Mouse (Mus musculus): Measurements from ENCODE around the gene Tldc1. TPM values are rescaled to one million over a fixed set of nuclear protein-coding genes. Genes with fewer than 3 reads are reported as not detected.
A peak's percentile ranks its signal among the peaks of the same experiment; 100 is the strongest.

Gene Tldc1
- polyA plus RNA-seq, 1 experiment from 2014 or later: 17.8 TPM

DNA sequence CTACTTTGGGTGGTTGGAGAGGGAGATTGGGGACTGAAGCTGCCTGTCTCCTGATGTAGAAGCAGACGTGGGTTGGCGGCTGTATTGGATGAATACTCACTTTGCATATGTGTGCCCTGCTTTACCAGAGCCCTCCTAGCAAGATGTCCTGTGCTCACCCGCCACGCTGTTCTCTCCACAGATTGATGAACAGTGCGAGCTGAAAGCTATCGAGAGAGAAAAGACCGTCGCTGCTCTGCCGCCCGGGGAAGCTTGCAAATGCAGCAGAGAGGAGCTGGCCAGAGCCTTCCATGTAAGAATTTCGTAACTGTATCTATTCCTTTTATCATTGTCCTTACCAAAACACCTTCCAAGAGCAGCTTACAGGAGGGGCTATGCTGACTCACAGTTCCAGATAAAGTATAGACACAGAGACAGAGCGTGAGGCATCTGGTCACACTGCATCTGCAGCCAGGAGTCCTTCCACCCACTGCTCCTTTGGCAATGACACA lies 59.2 kb downstream of the Tldc1 start:
- WGBS: 67% methylated on average over 12 of the region's 12 CpGs

GRCm38 (mm10) chr8:119717765-119718164 lies 60.5 kb downstream of the Tldc1 start:
- H3K9me3 ChIP-seq (ENCODE audit: control insufficient read depth, low read length): no peaks in the 10 kb centered on the region
- H3K4me3 ChIP-seq (ENCODE audit: low read length): no peak overlapping the region
- H3K27ac ChIP-seq (ENCODE audit: low read length): no peak overlapping the region
- H3K36me3 ChIP-seq (ENCODE audit: control insufficient read depth, insufficient read depth, low read length): no peaks in the 10 kb centered on the region
- no peak overlapping the region for H3K9ac ChIP-seq (ENCODE audit: low read depth, low read length)
- ATAC-seq: no peak
- H3K27me3 ChIP-seq (replicated peaks; ENCODE audit: control insufficient read depth, insufficient read depth, low read length): no peaks in the 10 kb centered on the region
- H3K4me1 ChIP-seq (ENCODE audit: control insufficient read depth, insufficient read depth, low read length): peaks cover 19% of the 10 kb centered on the region
- H3K4me2 ChIP-seq (ENCODE audit: low read depth, low read length): no peak overlapping the region
- WGBS: 63% methylated on average over 9 of the region's 9 CpGs

More for the DNA sequence above, 59.2 kb downstream of the Tldc1 start:
- Histone ChIP-seq H3K27me3 (replicated peaks; ENCODE audit: control insufficient read depth, insufficient read depth, low read length) (no peaks in the 10 kb centered on the region), H3K4me2 (ENCODE audit: low read depth, low read length) (no peak overlapping the region), H3K27ac (ENCODE audit: low read length) (no peak overlapping the region), H3K4me3 (ENCODE audit: low read length) (no peak overlapping the region), H3K36me3 (ENCODE audit: control insufficient read depth, insufficient read depth, low read length) (no peaks in the 10 kb centered on the region), H3K9ac (ENCODE audit: low read depth, low read length) (no peak overlapping the region), H3K9me3 (ENCODE audit: control insufficient read depth, low read length) (no peaks in the 10 kb centered on the region), H3K4me1 (ENCODE audit: control insufficient read depth, insufficient read depth, low read length) (peaks cover 19% of the 10 kb centered on the region)
- no peak for ATAC-seq

DNA sequence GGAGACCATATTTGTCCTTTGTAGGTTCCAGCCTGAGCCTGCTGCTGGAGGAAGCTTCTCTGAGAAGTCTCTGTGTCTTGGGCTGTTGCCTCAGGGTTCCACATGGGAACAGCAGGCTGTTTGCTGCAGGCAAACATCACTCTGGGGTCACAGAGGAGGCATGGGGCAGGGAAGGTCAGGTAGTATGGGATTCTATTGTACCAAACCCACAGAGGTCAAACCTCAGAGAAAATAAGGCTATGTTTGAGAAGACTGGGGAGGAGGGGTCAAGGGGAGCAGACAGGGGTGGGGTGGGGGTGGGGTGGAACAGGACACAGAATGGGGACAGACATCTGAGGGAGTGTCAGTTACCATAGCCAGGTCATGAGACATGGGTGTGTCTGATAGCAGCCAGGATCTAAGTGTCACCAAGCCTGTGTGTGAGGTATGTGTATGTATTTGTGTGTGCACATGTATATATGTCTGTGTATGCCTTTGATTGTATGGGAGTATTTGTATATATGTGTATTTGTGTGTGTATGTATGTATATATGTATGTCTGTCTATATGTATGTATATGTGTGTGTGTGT lies 61.4 kb downstream of the Tldc1 start:
- H3K4me1 ChIP-seq (ENCODE audit: control insufficient read depth, insufficient read depth, low read length): peaks cover 19% of the 10 kb centered on the region
- ATAC-seq: peak; percentile 39
- no peak overlapping the region for H3K4me3 ChIP-seq (ENCODE audit: low read length)
- H3K4me2 ChIP-seq (ENCODE audit: low read depth, low read length): no peak overlapping the region
- no peaks in the 10 kb centered on the region for H3K36me3 ChIP-seq (ENCODE audit: control insufficient read depth, insufficient read depth, low read length)
- no peaks in the 10 kb centered on the region for H3K27me3 ChIP-seq (replicated peaks; ENCODE audit: control insufficient read depth, insufficient read depth, low read length)
- H3K27ac ChIP-seq (ENCODE audit: low read length): peak overlapping the region; percentile 51; the same call in 1 of the 2 replicates
- H3K9me3 ChIP-seq (ENCODE audit: control insufficient read depth, low read length): no peaks in the 10 kb centered on the region
- no peak overlapping the region for H3K9ac ChIP-seq (ENCODE audit: low read depth, low read length)

- peak overlapping the region; percentile 20 for H3K4me2 ChIP-seq (ENCODE audit: low read depth, low read length)
- H3K9me3 ChIP-seq (ENCODE audit: control insufficient read depth, low read length): no peaks in the 10 kb centered on the region
- H3K27ac ChIP-seq (ENCODE audit: low read length): peak overlapping the region; percentile 83
- H3K27me3 ChIP-seq (replicated peaks; ENCODE audit: control insufficient read depth, insufficient read depth, low read length): no peaks in the 10 kb centered on the region
- no peaks in the 10 kb centered on the region for H3K36me3 ChIP-seq (ENCODE audit: control insufficient read depth, insufficient read depth, low read length)
- peak overlapping the region; percentile 11; the same call in 1 of the 2 replicates for H3K9ac ChIP-seq (ENCODE audit: low read depth, low read length)
- 37% methylated on average over 12 of the region's 12 CpGs for WGBS
- ATAC-seq: peak; percentile 90
- H3K4me3 ChIP-seq (ENCODE audit: low read length): no peak overlapping the region
- peaks cover 19% of the 10 kb centered on the region for H3K4me1 ChIP-seq (ENCODE audit: control insufficient read depth, insufficient read depth, low read length)
Measured at GRCm38 (mm10) chr8:119715221-119715620, 63.0 kb downstream of the Tldc1 start.

- H3K27me3 ChIP-seq (replicated peaks; ENCODE audit: control insufficient read depth, insufficient read depth, low read length): no peaks in the 10 kb centered on the region
- no peak overlapping the region for H3K9ac ChIP-seq (ENCODE audit: low read depth, low read length)
- no peak overlapping the region for H3K4me3 ChIP-seq (ENCODE audit: low read length)
- no peaks in the 10 kb centered on the region for H3K9me3 ChIP-seq (ENCODE audit: control insufficient read depth, low read length)
- 86% methylated on average over 5 of the region's 5 CpGs for WGBS
- H3K27ac ChIP-seq (ENCODE audit: low read length): no peak overlapping the region
- H3K4me2 ChIP-seq (ENCODE audit: low read depth, low read length): no peak overlapping the region
- no peak for ATAC-seq
- H3K36me3 ChIP-seq (ENCODE audit: control insufficient read depth, insufficient read depth, low read length): no peaks in the 10 kb centered on the region
- peaks cover 26% of the 10 kb centered on the region for H3K4me1 ChIP-seq (ENCODE audit: control insufficient read depth, insufficient read depth, low read length)
Measured at GRCm38 (mm10) chr8:119713421-119713820, 64.8 kb downstream of the Tldc1 start.

DNA sequence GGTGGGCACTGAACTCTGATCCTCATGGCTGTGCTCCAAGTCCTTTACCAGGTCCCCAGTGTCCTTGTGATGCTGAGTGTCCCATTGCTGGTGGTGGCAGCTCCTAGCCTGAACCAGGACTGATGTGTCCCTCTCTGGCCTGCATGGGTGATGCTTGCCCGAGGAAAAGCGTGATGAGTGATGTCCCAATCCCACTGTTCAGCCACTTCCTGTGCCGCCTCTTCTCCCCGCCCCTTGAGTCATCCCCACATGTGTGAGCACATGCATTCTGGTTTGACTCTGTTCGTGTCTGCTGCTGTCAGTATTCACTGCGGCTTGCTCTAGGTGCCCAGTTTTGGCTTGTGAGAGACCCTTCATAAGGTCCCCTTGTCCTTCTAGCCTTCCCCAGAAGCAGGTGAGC lies 66.0 kb downstream of the Tldc1 start:
- no peak overlapping the region for H3K4me2 ChIP-seq (ENCODE audit: low read depth, low read length)
- no peak for ATAC-seq
- H3K36me3 ChIP-seq (ENCODE audit: control insufficient read depth, insufficient read depth, low read length): no peaks in the 10 kb centered on the region
- no peak overlapping the region for H3K27ac ChIP-seq (ENCODE audit: low read length)
- H3K9me3 ChIP-seq (ENCODE audit: control insufficient read depth, low read length): no peaks in the 10 kb centered on the region
- H3K27me3 ChIP-seq (replicated peaks; ENCODE audit: control insufficient read depth, insufficient read depth, low read length): no peaks in the 10 kb centered on the region
- WGBS: 62% methylated on average over 6 of the region's 6 CpGs
- H3K9ac ChIP-seq (ENCODE audit: low read depth, low read length): no peak overlapping the region
- H3K4me3 ChIP-seq (ENCODE audit: low read length): no peak overlapping the region
- H3K4me1 ChIP-seq (ENCODE audit: control insufficient read depth, insufficient read depth, low read length): peaks cover 26% of the 10 kb centered on the region

Other genes with a start within 250 kb of the Tldc1 start
- 78.0 and 82.5 TPM in 2 replicates for gene Mbtps1, start 219.7 kb downstream of the Tldc1 start, polyA plus RNA-seq (2015; fragmentation: Nextera tagmentation; extraction: Ambion mirVana)
- gene Hsdl1, start 203.2 kb downstream of the Tldc1 start, polyA plus RNA-seq (2015; fragmentation: Nextera tagmentation; extraction: Ambion mirVana): 32.3 and 33.3 TPM in 2 replicates
- gene Dnaaf1, start 203.2 kb downstream of the Tldc1 start, polyA plus RNA-seq (2015; fragmentation: Nextera tagmentation; extraction: Ambion mirVana): 2.6 and 3.5 TPM in 2 replicates
- 11.6 and 11.9 TPM in 2 replicates for gene Taf1c, start 173.2 kb downstream of the Tldc1 start, polyA plus RNA-seq (2015; fragmentation: Nextera tagmentation; extraction: Ambion mirVana)
- 0.09 TPM in 1 of 2 replicates, not detected in the other for gene Adad2, start 165.7 kb downstream of the Tldc1 start, polyA plus RNA-seq (2015; fragmentation: Nextera tagmentation; extraction: Ambion mirVana)
- gene Kcng4, start 142.7 kb downstream of the Tldc1 start, polyA plus RNA-seq (2015; fragmentation: Nextera tagmentation; extraction: Ambion mirVana): 0.23 TPM in 2 replicates
- 4.6 and 5.4 TPM in 2 replicates for gene Wfdc1, start 112.1 kb downstream of the Tldc1 start, polyA plus RNA-seq (2015; fragmentation: Nextera tagmentation; extraction: Ambion mirVana)
- 6.4 and 6.8 TPM in 2 replicates for gene Atp2c2, start 78.4 kb downstream of the Tldc1 start, polyA plus RNA-seq (2015; fragmentation: Nextera tagmentation; extraction: Ambion mirVana)
- gene Cotl1, start 62.1 kb upstream of the Tldc1 start, polyA plus RNA-seq (2015; fragmentation: Nextera tagmentation; extraction: Ambion mirVana): 248 and 262 TPM in 2 replicates
- gene Klhl36, start 83.8 kb upstream of the Tldc1 start, polyA plus RNA-seq (2015; fragmentation: Nextera tagmentation; extraction: Ambion mirVana): 11.5 and 12.2 TPM in 2 replicates
- 124 and 125 TPM in 2 replicates for gene Usp10, start 131.9 kb upstream of the Tldc1 start, polyA plus RNA-seq (2015; fragmentation: Nextera tagmentation; extraction: Ambion mirVana)
- 5.8 and 7.1 TPM in 2 replicates for gene Gm20388, start 132.4 kb upstream of the Tldc1 start, polyA plus RNA-seq (2015; fragmentation: Nextera tagmentation; extraction: Ambion mirVana)
- gene Crispld2, start 214.0 kb upstream of the Tldc1 start, polyA plus RNA-seq (2015; fragmentation: Nextera tagmentation; extraction: Ambion mirVana): 20.8 and 23.1 TPM in 2 replicates